Mouse (Mus musculus): ENCODE measurements around the gene Rnasek. TPM values are rescaled to one million over a fixed set of nuclear protein-coding genes. Genes with fewer than 3 reads are reported as not detected.

Rnasek gene
- polyA plus RNA-seq, 1 experiment: 485 TPM

DNA sequence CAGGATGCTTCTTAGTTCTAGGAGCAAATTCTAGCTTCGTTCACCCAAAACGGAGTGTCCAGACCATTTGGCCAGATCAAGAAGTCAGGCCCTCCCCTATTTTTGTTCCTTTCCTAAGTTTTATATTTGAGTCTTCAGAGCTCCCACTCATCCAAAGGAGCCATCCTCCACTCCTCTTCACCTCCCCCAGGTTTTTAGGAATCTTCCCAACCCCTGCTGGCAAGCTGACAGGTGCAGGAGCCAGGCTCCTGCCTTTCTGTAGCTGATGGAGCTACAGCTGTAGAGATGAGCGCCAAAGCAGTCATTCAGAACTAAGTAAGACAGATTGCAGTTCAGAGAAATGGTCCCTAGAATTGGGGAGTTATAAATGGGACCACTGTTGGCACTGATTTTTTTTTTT lies 39.3 kb upstream of the Rnasek start:
- no peak for TF ChIP-seq POLR2A (IDR thresholded peaks at IDR 0.05; ENCODE audit: low read depth, low read length)
- TF ChIP-seq CTCF (conservative IDR thresholded peaks at IDR 0.05; ENCODE audit: insufficient read depth, insufficient read length, low read depth, low read length): no peak
- Histone ChIP-seq H3K4me1 (ENCODE audit: control insufficient read depth, insufficient read depth, low read length) (no peaks in the 10 kb centered on the region; the same call in 1 of the 2 replicates), H3K4me3 (ENCODE audit: insufficient read depth, low read depth, low read length) (no peak overlapping the region), H3K27me3 (replicated peaks; ENCODE audit: control insufficient read depth, insufficient read depth, low read length) (no peaks in the 10 kb centered on the region), H3K36me3 (ENCODE audit: control insufficient read depth, insufficient read depth, low read length) (no peaks in the 10 kb centered on the region), H3K27ac (ENCODE audit: insufficient read depth, low read depth, low read length) (no peak overlapping the region)
- no peak for DNase-seq
- 65% methylated on average over 3 of the region's 3 CpGs for WGBS

DNA sequence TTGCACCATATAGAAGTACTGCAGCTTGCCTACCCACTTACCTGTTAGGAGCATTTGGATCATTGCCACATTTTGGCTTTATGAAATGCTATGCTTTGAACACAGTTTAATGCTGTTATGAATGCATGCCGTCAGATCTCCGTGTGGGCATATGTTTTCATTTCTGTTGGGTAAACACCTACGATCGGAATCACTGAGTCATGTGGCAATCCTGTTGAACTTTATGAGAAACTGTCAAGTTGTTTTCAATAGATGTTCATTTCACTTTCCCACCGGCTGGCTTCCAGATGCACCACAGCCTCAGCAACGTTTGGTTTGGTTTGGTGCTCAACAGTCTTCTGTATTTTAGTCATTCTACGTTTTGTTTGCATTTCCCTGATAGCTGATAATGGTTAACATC lies 32.0 kb upstream of the Rnasek start:
- TF ChIP-seq CTCF (conservative IDR thresholded peaks at IDR 0.05; ENCODE audit: insufficient read depth, insufficient read length, low read depth, low read length) (no peak), POLR2A (IDR thresholded peaks at IDR 0.05; ENCODE audit: low read depth, low read length) (no peak)
- Histone ChIP-seq H3K27ac (ENCODE audit: insufficient read depth, low read depth, low read length) (no peak overlapping the region), H3K4me3 (ENCODE audit: insufficient read depth, low read depth, low read length) (no peak overlapping the region), H3K4me1 (ENCODE audit: control insufficient read depth, insufficient read depth, low read length) (no peaks in the 10 kb centered on the region), H3K36me3 (ENCODE audit: control insufficient read depth, insufficient read depth, low read length) (no peaks in the 10 kb centered on the region), H3K27me3 (replicated peaks; ENCODE audit: control insufficient read depth, insufficient read depth, low read length) (no peaks in the 10 kb centered on the region)
- no peak for DNase-seq
- 83% methylated on average over 7 of the region's 7 CpGs for WGBS

DNA sequence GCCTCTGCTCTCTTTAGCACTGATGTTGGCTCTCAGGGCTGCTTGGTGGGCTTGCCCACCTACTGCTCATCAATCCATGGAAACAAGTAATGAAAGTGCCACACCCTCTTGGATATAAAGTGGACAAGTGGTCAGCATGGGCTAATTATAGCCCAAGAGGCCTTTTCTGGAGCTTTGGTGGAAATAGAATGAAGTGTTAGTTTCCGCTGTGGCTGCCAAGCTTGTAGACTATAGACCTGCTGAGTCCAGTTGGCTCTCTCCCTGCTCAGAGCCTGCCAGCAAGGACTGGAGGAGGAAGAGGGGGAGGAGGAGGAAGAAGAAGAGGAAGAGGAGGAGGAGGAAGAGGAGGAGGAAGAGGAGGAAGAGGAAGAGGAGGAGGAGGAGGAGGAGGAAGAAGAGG lies 26.8 kb upstream of the Rnasek start:
- no peaks in the 10 kb centered on the region for H3K27me3 ChIP-seq (replicated peaks; ENCODE audit: control insufficient read depth, insufficient read depth, low read length)
- DNase-seq: peak; percentile 39
- TF ChIP-seq POLR2A (IDR thresholded peaks at IDR 0.05; ENCODE audit: low read depth, low read length) (no peak), CTCF (conservative IDR thresholded peaks at IDR 0.05; ENCODE audit: insufficient read depth, insufficient read length, low read depth, low read length) (no peak)
- no peak overlapping the region for H3K4me3 ChIP-seq (ENCODE audit: insufficient read depth, low read depth, low read length)
- WGBS: 75% methylated on average over 1 of the region's 1 CpGs
- no peaks in the 10 kb centered on the region for H3K36me3 ChIP-seq (ENCODE audit: control insufficient read depth, insufficient read depth, low read length)
- no peak overlapping the region for H3K27ac ChIP-seq (ENCODE audit: insufficient read depth, low read depth, low read length)
- no peaks in the 10 kb centered on the region for H3K4me1 ChIP-seq (ENCODE audit: control insufficient read depth, insufficient read depth, low read length)

DNA sequence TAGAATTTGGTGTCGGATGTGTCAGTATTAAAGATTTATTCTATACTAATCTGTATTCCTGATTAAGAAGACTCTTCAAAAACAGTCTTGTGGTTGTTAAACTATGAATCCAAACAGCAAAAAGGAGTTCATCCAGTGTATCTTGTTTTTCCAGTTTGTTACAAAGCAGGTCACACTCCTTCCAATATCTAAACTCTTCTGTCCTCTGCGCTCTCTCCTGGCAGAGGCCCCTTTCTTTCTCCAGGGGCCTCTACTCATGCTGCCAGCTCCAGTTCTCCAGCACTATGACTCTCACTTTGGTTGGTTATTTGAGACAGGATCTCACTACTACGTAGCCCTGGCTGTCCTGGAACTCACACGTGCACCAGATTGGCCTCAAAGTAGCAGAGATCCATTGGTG lies 26.2 kb upstream of the Rnasek start:
- H3K27me3 ChIP-seq (replicated peaks; ENCODE audit: control insufficient read depth, insufficient read depth, low read length): no peaks in the 10 kb centered on the region
- H3K27ac ChIP-seq (ENCODE audit: insufficient read depth, low read depth, low read length): no peak overlapping the region
- TF ChIP-seq POLR2A (IDR thresholded peaks at IDR 0.05; ENCODE audit: low read depth, low read length) (no peak), CTCF (conservative IDR thresholded peaks at IDR 0.05; ENCODE audit: insufficient read depth, insufficient read length, low read depth, low read length) (no peak)
- H3K4me1 ChIP-seq (ENCODE audit: control insufficient read depth, insufficient read depth, low read length): no peaks in the 10 kb centered on the region
- no peak for DNase-seq
- WGBS: 68% methylated on average over 4 of the region's 4 CpGs
- H3K36me3 ChIP-seq (ENCODE audit: control insufficient read depth, insufficient read depth, low read length): no peaks in the 10 kb centered on the region
- H3K4me3 ChIP-seq (ENCODE audit: insufficient read depth, low read depth, low read length): no peak overlapping the region

DNA sequence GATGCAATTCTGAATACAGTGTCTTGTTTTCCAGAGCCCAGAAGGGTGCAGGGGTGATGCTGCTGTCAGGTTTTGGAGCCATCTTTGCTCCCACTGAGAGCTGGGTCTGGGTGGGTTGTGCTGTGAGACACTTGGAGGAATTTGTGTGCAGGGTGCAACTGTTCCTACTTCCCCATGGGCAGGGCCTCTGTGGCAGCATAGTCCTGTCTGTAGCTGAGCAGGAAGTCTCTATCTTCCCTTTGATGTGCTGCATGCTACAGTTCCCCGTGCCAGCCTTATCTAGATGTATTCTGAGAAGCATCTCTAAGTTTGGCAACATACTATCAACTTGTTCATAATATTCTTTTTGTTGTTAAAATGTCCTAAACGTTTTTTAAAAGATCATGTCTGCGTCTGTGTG lies 25.6 kb upstream of the Rnasek start:
- DNase-seq: no peak
- Histone ChIP-seq H3K4me1 (ENCODE audit: control insufficient read depth, insufficient read depth, low read length) (no peaks in the 10 kb centered on the region), H3K4me3 (ENCODE audit: insufficient read depth, low read depth, low read length) (no peak overlapping the region), H3K27me3 (replicated peaks; ENCODE audit: control insufficient read depth, insufficient read depth, low read length) (no peaks in the 10 kb centered on the region), H3K27ac (ENCODE audit: insufficient read depth, low read depth, low read length) (no peak overlapping the region), H3K36me3 (ENCODE audit: control insufficient read depth, insufficient read depth, low read length) (no peaks in the 10 kb centered on the region)
- no peak for TF ChIP-seq CTCF (conservative IDR thresholded peaks at IDR 0.05; ENCODE audit: insufficient read depth, insufficient read length, low read depth, low read length)
- TF ChIP-seq POLR2A (IDR thresholded peaks at IDR 0.05; ENCODE audit: low read depth, low read length): no peak
- WGBS: 50% methylated on average over 3 of the region's 3 CpGs

DNA sequence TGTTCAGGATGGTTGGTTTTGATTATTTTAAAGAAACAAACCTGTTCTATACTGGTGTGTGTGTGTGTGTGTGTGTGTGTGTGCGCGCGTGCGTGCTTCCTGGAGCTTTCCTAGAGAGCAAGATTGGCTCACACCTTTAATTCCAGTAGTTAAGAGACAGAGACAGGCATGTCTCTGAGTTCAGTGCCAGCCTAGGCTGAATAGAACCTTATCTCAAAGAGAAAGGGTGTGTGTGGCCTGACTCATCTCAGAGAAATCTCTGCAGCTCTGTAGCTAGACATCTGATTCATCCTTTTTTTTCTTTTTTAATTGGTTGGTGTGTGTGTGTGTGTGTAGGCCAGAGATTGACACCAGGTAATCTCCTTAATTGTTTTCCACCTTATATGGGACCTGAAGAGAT lies 19.4 kb upstream of the Rnasek start:
- Histone ChIP-seq H3K27me3 (replicated peaks; ENCODE audit: control insufficient read depth, insufficient read depth, low read length) (no peaks in the 10 kb centered on the region), H3K27ac (ENCODE audit: insufficient read depth, low read depth, low read length) (no peak overlapping the region), H3K36me3 (ENCODE audit: control insufficient read depth, insufficient read depth, low read length) (no peaks in the 10 kb centered on the region), H3K4me3 (ENCODE audit: insufficient read depth, low read depth, low read length) (no peak overlapping the region), H3K4me1 (ENCODE audit: control insufficient read depth, insufficient read depth, low read length) (peaks cover 4% of the 10 kb centered on the region; the same call in 1 of the 2 replicates)
- TF ChIP-seq POLR2A (IDR thresholded peaks at IDR 0.05; ENCODE audit: low read depth, low read length) (no peak), CTCF (conservative IDR thresholded peaks at IDR 0.05; ENCODE audit: insufficient read depth, insufficient read length, low read depth, low read length) (no peak)
- DNase-seq: no peak
- WGBS: 91% methylated on average over 4 of the region's 4 CpGs

DNA sequence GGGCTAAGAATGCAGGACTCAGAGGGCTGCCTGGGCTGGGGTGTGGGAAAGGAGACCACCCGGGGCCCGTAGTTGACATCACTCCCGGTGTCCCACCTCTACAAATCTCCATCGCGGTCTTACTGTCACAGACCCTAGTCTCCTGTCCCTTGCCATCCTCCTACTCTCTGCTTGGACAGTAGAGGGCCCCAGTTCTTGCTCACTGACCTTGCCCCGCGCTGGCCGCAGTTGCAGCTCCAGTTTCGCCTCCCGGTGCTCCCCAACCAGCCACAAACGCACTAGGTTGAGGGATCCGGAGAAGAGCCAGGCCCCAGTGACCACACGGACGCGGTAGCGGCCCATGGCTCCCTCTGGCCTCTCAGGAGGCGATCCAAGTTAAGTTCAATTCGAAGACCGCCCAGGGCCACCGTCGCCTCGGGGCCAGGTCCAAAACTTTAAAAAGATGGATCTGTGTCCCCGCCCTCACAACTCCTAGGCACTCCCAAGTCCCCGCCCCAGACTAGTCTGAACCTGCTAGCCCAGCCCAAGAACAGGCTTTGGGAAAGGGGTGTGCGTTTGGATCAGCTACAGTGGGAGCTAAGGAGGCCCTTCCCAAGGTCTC lies 15.4 kb upstream of the Rnasek start, which contains the start of gene Alox12:
TSS of gene Alox12 (minus strand) at position 423 of the 601 bp plus-strand sequence.
- no peaks in the 10 kb centered on the region for H3K27me3 ChIP-seq (replicated peaks; ENCODE audit: control insufficient read depth, insufficient read depth, low read length)
- H3K4me3 ChIP-seq (ENCODE audit: insufficient read depth, low read depth, low read length): peak within 1 kb of the TSS; percentile 41
- WGBS: 2% methylated on average over 25 of the region's 25 CpGs
- peaks cover 4% of the 10 kb centered on the region; the same call in 1 of the 2 replicates for H3K4me1 ChIP-seq (ENCODE audit: control insufficient read depth, insufficient read depth, low read length)
- TF ChIP-seq POLR2A (IDR thresholded peaks at IDR 0.05; ENCODE audit: low read depth, low read length) (no peak), CTCF (conservative IDR thresholded peaks at IDR 0.05; ENCODE audit: insufficient read depth, insufficient read length, low read depth, low read length) (peak; percentile 66)
- DNase-seq: peak; percentile 69
- no peaks in the 10 kb centered on the region for H3K36me3 ChIP-seq (ENCODE audit: control insufficient read depth, insufficient read depth, low read length)
- peak within 1 kb of the TSS; percentile 28; the same call in 1 of the 2 replicates for H3K27ac ChIP-seq (ENCODE audit: insufficient read depth, low read depth, low read length)
